Mouse (Mus musculus) hindbrain, embryonic 11.5 days (tissue): Measurements from ENCODE around the gene 1110065P20Rik. TPM values are rescaled to one million over a fixed set of nuclear protein-coding genes. Genes with fewer than 3 reads are reported as not detected.

Experiments
- ATAC-seq: fragments of 200-750 bp; cut with Nextera tagmentation; 2 replicates; pipeline ENCODE4 v1.8.0; 2017; ENCODE audit warnings: mild to moderate bottlenecking, moderate TSS enrichment, moderate library complexity; ENCODE audit not compliant: low FRiP score
- DNase-seq: peaks from one replicate; pipeline ENCODE4 v3.0.0-alpha.2; 2015; ENCODE audit warnings: low spot score
- H3K27ac ChIP-seq: fragments of 300-500 bp; sonication (generic); 2 replicates; pipeline ENCODE4 v1.5.1; 2014; ENCODE audit warnings: mild to moderate bottlenecking, low read depth, low read length
- H3K27me3 ChIP-seq: fragments of 300-500 bp; sonication (generic); 2 replicates; pipeline ENCODE4 v1.6.1; 2014; ENCODE audit warnings: mild to moderate bottlenecking, low read length, moderate library complexity, mixed read lengths; ENCODE audit not compliant: control insufficient read depth, insufficient read depth
- H3K36me3 ChIP-seq: fragments of 300-500 bp; sonication (generic); 2 replicates; pipeline ENCODE4 v1.6.1; 2014; ENCODE audit warnings: mild to moderate bottlenecking, low read length, moderate library complexity, mixed read lengths; ENCODE audit not compliant: control insufficient read depth, insufficient read depth
- H3K4me1 ChIP-seq: fragments of 300-500 bp; sonication (generic); replicated peaks from 2 replicates; pipeline ENCODE4 v1.6.1; 2014; ENCODE audit warnings: low read length, mixed read lengths; ENCODE audit not compliant: control insufficient read depth, insufficient read depth
- H3K4me2 ChIP-seq: fragments of 300-500 bp; sonication (generic); replicated peaks from 2 replicates; pipeline ENCODE4 v1.6.1; 2014; ENCODE audit warnings: mild to moderate bottlenecking, low read depth, low read length
- H3K4me3 ChIP-seq: fragments of 300-500 bp; sonication (generic); 2 replicates; pipeline ENCODE4 v1.5.1; 2014; ENCODE audit warnings: low read depth, low read length
- H3K9ac ChIP-seq: fragments of 300-500 bp; sonication (generic); 2 replicates; pipeline ENCODE4 v1.6.1; 2014; ENCODE audit warnings: low read depth, low read length
- H3K9me3 ChIP-seq: fragments of 300-500 bp; sonication (generic); 2 replicates; pipeline ENCODE4 v1.6.1; 2016; ENCODE audit warnings: low read length; ENCODE audit not compliant: control insufficient read depth
- WGBS: fragments of 180-500 bp; shearing (Covaris S2); extraction: QIAGEN DNeasy Blood & Tissue Kit; methylation state at CpG from one replicate; pipeline ENCODE4 v1.1.7; 2014; 5-methylcytosine and 5-hydroxymethylcytosine counted together
- polyA plus RNA-seq: library from polyadenylated mRNA; unstranded; fragments of >200 nt; fragmentation: Nextera tagmentation; extraction: Ambion mirVana; gene quantifications from 2 replicates; pipeline ENCODE4 v1.2.1, GENCODE M21; 2014

1110065P20Rik gene
- polyA plus RNA-seq, 1 experiment from 2014 or later: 55.9 TPM

DNA sequence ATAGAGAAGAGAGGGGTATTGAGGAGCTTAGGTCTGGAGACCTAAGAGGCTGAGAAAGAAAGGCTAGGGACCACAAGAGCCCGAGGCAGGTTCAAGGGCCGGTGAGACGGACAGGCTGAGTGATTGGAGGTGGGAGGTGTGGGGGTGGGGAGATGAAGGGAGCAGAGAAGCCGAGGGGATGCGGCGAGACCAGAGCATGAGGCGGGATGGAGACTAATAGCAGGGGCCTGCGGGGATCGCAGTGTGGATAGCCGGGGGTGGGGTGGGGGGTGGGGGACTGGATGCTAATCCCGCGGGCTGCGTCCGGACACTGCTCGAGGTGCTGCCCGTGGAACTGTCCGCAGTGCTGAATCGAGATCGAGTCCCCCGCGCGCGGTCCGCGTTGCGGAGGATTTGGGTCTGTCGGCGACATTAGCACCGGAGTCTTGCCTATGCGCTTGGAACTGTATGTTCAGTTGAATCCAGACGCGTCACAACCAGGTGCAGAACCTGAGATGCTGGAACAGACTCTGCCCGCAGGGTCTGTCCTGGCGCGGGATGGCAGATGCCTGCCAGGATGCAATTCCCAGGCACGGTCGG lies 31.2 kb upstream of the 1110065P20Rik start:
- peak; percentile 70 for DNase-seq
- peak; percentile 26 for ATAC-seq
- peak overlapping the region; percentile 50 for H3K4me3 ChIP-seq
- H3K27ac ChIP-seq: peak overlapping the region; percentile 70
- H3K27me3 ChIP-seq: peaks cover 24% of the 10 kb centered on the region
- no peaks in the 10 kb centered on the region for H3K36me3 ChIP-seq
- H3K4me1 ChIP-seq: peaks cover 3% of the 10 kb centered on the region; the same call in 1 of the 2 replicates
- 2% methylated on average over 37 of the region's 37 CpGs for WGBS
- H3K4me2 ChIP-seq: peak overlapping the region; percentile 66
- peak overlapping the region; percentile 40 for H3K9ac ChIP-seq
- H3K9me3 ChIP-seq: no peaks in the 10 kb centered on the region

DNA sequence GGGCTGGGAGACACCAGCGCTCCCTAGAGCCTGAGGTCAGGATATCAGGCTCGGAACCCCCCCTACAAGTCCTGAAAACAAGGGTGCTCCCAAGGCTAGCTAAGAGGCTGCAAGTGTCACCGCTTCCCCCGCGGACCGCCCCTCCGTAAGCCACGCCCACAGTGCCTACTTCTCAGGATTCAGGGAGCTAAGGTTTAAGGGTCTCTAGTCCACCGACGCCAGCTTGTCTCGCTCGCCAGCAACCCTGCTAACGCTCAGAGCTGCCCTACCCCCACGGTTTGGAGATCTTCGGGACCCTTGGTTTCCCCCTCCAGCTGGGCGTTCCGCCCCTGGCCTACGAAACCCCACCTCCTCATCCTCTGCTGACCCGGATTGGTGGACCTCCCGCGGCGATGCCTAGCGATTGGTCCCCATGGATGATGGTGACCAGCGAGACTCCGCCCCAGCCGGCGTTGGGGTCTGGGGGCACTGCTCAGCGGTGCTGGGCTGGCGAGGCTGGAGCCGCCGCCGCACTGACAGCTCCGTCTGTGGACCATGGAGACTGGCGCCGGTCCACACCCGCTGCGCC lies 30.4 kb upstream of the 1110065P20Rik start:
- ATAC-seq (peak; percentile 95), DNase-seq (peak; percentile 93)
- peak overlapping the region; percentile 70 for H3K27ac ChIP-seq
- no peaks in the 10 kb centered on the region for H3K9me3 ChIP-seq
- peak overlapping the region; percentile 66 for H3K4me2 ChIP-seq
- under 1% methylated on average over 37 of the region's 37 CpGs for WGBS
- peak overlapping the region; percentile 40; the same call in 1 of the 2 replicates for H3K9ac ChIP-seq
- no peaks in the 10 kb centered on the region for H3K36me3 ChIP-seq
- H3K4me3 ChIP-seq: peak overlapping the region; percentile 50
- peaks cover 3% of the 10 kb centered on the region; the same call in 1 of the 2 replicates for H3K4me1 ChIP-seq
- H3K27me3 ChIP-seq: peaks cover 24% of the 10 kb centered on the region

DNA sequence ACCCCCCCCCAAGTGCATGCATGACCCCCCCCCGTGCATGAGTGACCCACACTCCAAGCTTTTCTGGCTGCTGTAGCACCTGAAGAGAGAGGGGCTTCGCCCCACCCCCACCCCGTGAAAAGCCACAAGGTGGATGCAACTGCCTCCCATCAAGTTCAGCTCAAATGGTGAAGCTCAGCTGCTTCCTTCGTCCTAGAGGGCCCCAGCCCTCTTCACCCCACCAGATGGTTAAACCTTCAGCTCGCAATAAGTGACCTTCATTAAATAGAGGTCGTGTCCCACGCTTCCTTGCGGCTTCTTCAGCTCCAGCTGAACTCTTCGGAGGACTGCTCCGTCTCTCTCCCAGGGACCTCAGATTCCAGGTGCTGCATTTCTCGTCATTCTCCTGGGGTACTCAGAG lies 29.6 kb upstream of the 1110065P20Rik start, which contains the start of gene Epha10:
Epha10 (plus strand) TSS at position 301 of the 400 bp plus-strand sequence.
- 5% methylated on average over 11 of the region's 11 CpGs for WGBS
- H3K4me3 ChIP-seq: peak within 1 kb of the TSS; percentile 50
- H3K9me3 ChIP-seq: no peaks in the 10 kb centered on the region
- peak within 1 kb of the TSS; percentile 66 for H3K4me2 ChIP-seq
- peak; percentile 34 for DNase-seq
- no peaks in the 10 kb centered on the region for H3K36me3 ChIP-seq
- H3K27ac ChIP-seq: peak within 1 kb of the TSS; percentile 70
- peak; percentile 5; the same call in 1 of the 2 replicates for ATAC-seq
- H3K4me1 ChIP-seq: peaks cover 3% of the 10 kb centered on the region; the same call in 1 of the 2 replicates
- H3K9ac ChIP-seq: peak within 1 kb of the TSS; percentile 40; the same call in 1 of the 2 replicates
- peaks cover 19% of the 10 kb centered on the region for H3K27me3 ChIP-seq

DNA sequence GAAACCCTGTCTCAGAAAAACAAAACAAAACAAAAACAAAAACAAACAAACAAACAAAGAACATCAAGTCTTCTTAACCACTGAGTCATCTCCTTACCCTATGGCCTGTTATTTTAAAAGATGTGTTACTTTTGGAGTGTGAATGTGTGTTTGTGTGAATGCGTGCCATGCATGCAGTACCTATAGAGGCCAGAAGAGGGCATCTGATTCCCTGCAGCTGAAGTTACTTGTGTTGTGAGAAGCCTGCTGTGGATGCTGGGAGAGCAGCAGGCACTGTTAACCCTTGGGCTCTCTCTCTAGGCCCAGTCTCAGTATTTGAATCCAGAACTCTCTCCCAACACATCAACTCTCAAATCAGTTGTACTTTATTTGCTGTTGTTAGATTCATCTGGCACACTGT lies 21.7 kb upstream of the 1110065P20Rik start:
- ATAC-seq (no peak), DNase-seq (no peak)
- 96% methylated on average over 1 of the region's 1 CpGs for WGBS

DNA sequence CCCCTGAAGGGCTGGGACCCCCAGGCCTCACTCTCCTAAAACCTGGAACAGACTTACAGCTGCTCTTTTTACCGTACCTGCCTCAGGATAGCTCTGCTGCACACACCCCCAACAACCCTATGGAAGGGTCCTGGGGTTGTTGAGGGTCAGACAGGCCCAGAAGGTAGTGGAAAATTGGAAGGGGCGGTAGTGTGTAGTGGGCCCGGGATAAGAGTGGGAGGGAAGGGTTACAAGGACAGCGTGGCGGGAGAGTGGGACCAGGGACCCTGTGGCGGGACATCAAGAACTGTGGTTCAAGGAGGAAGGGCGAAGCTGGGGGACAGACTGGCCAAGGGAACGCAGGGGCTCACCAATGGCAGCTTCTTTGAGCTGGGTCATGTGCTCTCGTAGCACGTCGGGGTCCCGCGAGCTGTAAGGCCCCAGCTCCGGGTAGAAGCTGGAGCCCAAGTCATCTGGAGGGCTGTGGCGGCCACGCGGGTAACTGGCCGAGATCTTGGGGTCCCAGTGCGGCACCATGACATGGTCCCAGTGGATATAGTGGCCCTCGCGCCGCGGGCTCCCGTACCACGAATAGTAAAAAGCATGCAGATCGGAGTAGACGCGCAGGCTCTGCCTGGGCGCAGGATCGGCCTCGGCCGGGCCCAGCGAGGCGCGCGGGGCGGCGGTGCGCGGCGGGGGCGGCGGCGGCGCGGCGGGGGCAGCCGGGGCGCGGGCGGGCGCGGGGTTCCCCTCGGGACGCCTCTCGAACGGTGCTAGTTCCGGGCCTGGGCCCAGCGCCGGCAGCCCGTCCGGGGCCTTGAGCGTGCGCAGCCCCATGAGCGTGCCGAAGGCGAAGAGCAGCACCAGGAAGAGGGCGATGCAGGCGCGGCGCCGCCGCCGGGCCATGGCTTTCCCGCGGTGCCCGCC lies 10.5 kb upstream of the 1110065P20Rik start, which contains the start of gene Maneal:
Maneal (minus strand) TSS at position 889 of the 906 bp plus-strand sequence.
- Histone ChIP-seq H3K36me3 (no peaks in the 10 kb centered on the region), H3K4me2 (peak within 1 kb of the TSS; percentile 74), H3K4me1 (peaks cover 5% of the 10 kb centered on the region; the same call in 1 of the 2 replicates), H3K27me3 (peaks cover 2% of the 10 kb centered on the region; the same call in 1 of the 2 replicates), H3K9me3 (no peaks in the 10 kb centered on the region), H3K9ac (peak within 1 kb of the TSS; percentile 82), H3K4me3 (peak within 1 kb of the TSS; percentile 69), H3K27ac (peak within 1 kb of the TSS; percentile 62)
- DNase-seq: peak; percentile 50
- peak; percentile 18; the same call in 1 of the 2 replicates for ATAC-seq
- 2% methylated on average over 63 of the region's 77 CpGs for WGBS

More for the DNA sequence above, 21.7 kb upstream of the 1110065P20Rik start:
- Histone ChIP-seq H3K4me3 (no peak overlapping the region), H3K9me3 (peaks cover 3% of the 10 kb centered on the region; the same call in 1 of the 2 replicates), H3K9ac (no peak overlapping the region), H3K36me3 (no peaks in the 10 kb centered on the region), H3K27me3 (no peaks in the 10 kb centered on the region), H3K4me2 (no peak overlapping the region), H3K27ac (no peak overlapping the region), H3K4me1 (no peaks in the 10 kb centered on the region)

- H3K27ac ChIP-seq: no peak overlapping the region
- H3K9ac ChIP-seq: no peak overlapping the region
- H3K27me3 ChIP-seq: peaks cover 2% of the 10 kb centered on the region; the same call in 1 of the 2 replicates
- no peak overlapping the region for H3K4me3 ChIP-seq
- no peaks in the 10 kb centered on the region for H3K36me3 ChIP-seq
- DNase-seq: peak; percentile 78
- WGBS: 14% methylated on average over 7 of the region's 7 CpGs
- no peak overlapping the region for H3K4me2 ChIP-seq
- no peak for ATAC-seq
- H3K4me1 ChIP-seq: peaks cover 5% of the 10 kb centered on the region; the same call in 1 of the 2 replicates
- no peaks in the 10 kb centered on the region for H3K9me3 ChIP-seq
Observed at GRCm38 (mm10) chr4:124860446-124860845, 9.4 kb upstream of the 1110065P20Rik start.

GRCm38 (mm10) chr4:124858370-124858769 lies 7.4 kb upstream of the 1110065P20Rik start:
- no peak overlapping the region for H3K4me2 ChIP-seq
- H3K27me3 ChIP-seq: peaks cover 2% of the 10 kb centered on the region; the same call in 1 of the 2 replicates
- H3K36me3 ChIP-seq: no peaks in the 10 kb centered on the region
- 87% methylated on average over 5 of the region's 5 CpGs for WGBS
- DNase-seq: no peak
- H3K27ac ChIP-seq: no peak overlapping the region
- no peak overlapping the region for H3K4me3 ChIP-seq
- no peak for ATAC-seq
- peaks cover 5% of the 10 kb centered on the region; the same call in 1 of the 2 replicates for H3K4me1 ChIP-seq
- H3K9me3 ChIP-seq: no peaks in the 10 kb centered on the region
- H3K9ac ChIP-seq: no peak overlapping the region

DNA sequence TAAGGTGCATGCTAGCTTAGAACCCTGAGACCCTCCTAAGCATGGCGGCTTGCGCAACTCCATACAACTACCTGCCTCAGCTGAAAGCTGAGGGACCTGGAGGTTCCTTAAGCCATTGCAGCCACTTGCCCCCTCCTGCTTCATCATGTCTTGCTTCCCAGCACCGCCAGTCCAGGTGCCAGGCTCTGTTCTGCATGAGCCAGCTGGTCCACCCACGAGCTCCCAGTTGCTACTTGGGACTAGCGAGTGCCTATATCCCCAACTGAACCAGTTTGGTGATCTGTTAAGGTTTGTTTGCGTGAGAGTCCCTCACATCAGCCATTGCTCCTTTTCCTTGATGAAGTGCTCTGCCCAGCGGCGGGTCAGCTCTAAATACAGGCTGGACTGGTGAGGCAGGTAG lies 5.3 kb upstream of the 1110065P20Rik start:
- DNase-seq (no peak), ATAC-seq (no peak)
- no peaks in the 10 kb centered on the region for H3K9me3 ChIP-seq
- no peak overlapping the region for H3K27ac ChIP-seq
- H3K27me3 ChIP-seq: no peaks in the 10 kb centered on the region
- no peaks in the 10 kb centered on the region for H3K36me3 ChIP-seq
- H3K4me3 ChIP-seq: no peak overlapping the region
- H3K4me2 ChIP-seq: no peak overlapping the region
- WGBS: 94% methylated on average over 8 of the region's 8 CpGs
- peaks cover 2% of the 10 kb centered on the region for H3K4me1 ChIP-seq
- H3K9ac ChIP-seq: no peak overlapping the region
